Mouse (Mus musculus): Measurements from ENCODE around the gene Grin2d.

DNA sequence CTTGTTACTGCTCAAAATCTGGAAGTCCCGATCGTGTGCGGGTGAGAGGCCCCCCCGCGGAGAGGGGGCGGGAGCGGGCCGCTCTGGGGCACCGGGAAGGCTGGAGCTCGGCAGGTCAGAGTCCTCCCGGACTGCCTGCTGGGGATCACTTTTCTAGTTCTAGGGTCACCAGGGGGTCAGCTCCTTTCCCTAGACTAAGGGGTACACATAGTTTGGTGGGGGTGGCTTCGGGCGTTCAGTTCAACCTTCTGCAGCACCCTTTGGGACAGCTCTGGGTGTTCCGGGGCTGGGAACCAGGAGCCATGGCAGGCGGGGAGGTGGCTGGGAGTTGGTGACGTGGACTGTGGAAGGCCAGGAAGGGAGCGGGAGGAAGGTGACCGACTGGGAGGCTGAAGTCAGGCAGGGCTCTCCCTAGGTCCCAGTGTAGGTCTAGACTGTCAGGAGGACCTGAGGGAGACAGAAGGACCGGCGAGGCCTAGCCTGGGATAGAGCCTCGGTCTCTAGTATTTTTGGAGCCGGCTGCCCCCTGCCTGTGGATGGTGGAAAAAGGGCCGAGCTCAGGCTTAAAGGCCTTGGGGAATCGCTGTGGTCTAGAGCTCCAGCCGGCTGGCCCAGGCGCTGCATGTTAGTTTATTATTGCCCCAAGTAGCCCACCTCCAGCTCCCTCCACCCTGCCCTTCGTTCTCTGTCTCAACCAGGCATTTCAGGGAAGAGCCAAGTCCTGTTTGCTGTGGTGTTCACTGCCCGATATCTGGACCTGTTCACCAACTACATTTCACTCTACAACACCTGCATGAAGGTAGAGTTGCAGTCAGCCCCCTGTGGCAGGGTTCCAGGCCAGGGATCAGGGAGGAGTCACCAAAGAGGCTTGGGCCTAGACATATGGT, 4.9 kb downstream of the Grin2d start:
- TF ChIP-seq MAX (IDR thresholded peaks at IDR 0.05; ENCODE audit: low read depth) (no peak), POLR2A (IDR thresholded peaks at IDR 0.05; ENCODE audit: insufficient read length, low read depth) (no peak), E2F4 (IDR thresholded peaks at IDR 0.05; ENCODE audit: insufficient read depth) (no peak), REST (IDR thresholded peaks at IDR 0.05; ENCODE audit: insufficient read depth, insufficient read length) (no peak), TCF12 (IDR thresholded peaks at IDR 0.05; ENCODE audit: insufficient read depth, poor library complexity, severe bottlenecking) (no peak), USF1 (IDR thresholded peaks at IDR 0.05; ENCODE audit: low read depth) (no peak)

Data from myocyte (in vitro differentiated cells).